Mouse (Mus musculus): ENCODE measurements around the gene Ttc9b.

Gene Ttc9b

GRCm38 (mm10) chr7:27687836-27688235 lies 34.1 kb downstream of the Ttc9b start:
- no peak for DNase-seq (ENCODE audit: low spot score)

- no peak for DNase-seq (ENCODE audit: low spot score)
Observed at GRCm38 (mm10) chr7:27688246-27688788, 34.6 kb downstream of the Ttc9b start.

GRCm38 (mm10) chr7:27688815-27689612 lies 35.3 kb downstream of the Ttc9b start, which contains the start of gene Zfp607b:
TSS of gene Zfp607b (plus strand) at chr7:27689340.
- peak; percentile 91 for DNase-seq (ENCODE audit: low spot score)

GRCm38 (mm10) chr7:27691076-27691475 lies 37.4 kb downstream of the Ttc9b start:
- no peak for DNase-seq (ENCODE audit: low spot score)

- DNase-seq (ENCODE audit: low spot score) = no peak
Observed at GRCm38 (mm10) chr7:27696711-27697110, 43.0 kb downstream of the Ttc9b start.

Measured in testis, postnatal 14 days (tissue).